Mouse (Mus musculus) heart, postnatal 25 days (tissue): ENCODE measurements around the gene Gm20661. TPM values are rescaled to one million over a fixed set of nuclear protein-coding genes. Genes with fewer than 3 reads are reported as not detected.

Source experiments
- DNase-seq: peaks from one replicate; pipeline ENCODE4 v3.0.0; 2022; ENCODE audit warnings: low spot score
- intact Hi-C: fragments of 180-260 bp; cut with DNase I; formaldehyde crosslinking; loops from one replicate; pipeline ENCODE4 v1.15.1; 2025
- total RNA-seq, 2 experiments: library from RNA; stranded (reverse); gene quantifications; 2 replicates each; pipeline ENCODE4 v1.2.3; 2021

The Gm20661 gene
- total RNA-seq = under 1 TPM in 1 of 2 experiments, not detected in 1; 0.60 TPM

GRCm38 (mm10) chr9:107982681-107983346 is at the start of gene Gm20661:
TSS of gene Gm20661 (plus strand) at chr9:107983058.
- peak; percentile 83 for DNase-seq
- intact Hi-C loops = no loop called here

DNA sequence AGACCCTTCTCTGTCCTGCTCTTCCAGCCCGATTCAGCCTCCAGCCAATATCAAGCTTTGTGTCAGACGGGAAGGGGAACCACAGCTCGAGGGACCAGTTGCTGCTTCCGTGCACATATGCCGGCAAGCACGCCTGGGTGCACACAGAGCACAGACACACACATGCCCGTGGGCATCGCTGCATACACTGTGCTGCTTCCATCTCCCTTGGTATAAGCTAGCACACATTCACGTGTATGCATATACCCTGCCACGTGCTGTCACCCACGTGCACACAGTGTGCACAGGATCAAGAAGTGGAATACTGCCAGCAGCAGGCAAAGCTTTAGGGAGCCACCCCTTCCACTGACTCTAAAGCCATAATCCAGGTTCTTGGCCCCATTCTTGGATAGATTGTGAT is 48.7 kb upstream of the Gm20661 start:
- no peak for DNase-seq
- intact Hi-C loops = no loop called here

DNA sequence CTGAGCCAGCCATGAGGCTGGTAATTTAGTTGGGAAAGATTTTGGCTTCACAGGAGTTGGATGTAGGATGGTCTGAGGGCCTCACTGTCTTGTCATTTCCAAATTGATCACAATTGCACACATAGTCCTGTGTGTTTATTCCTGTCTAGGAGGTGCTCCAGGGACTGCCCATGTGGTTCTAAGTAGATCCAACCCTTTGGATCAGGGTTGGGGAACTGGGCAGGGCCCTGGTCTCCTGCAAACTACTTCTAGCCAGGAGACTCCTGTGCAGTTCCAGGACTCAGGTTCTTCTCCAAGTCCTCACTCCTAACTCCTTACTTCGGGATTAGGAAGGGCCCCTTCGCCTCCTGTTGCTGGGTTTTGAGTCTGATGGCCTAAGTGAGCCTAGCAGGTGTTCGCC is 47.5 kb upstream of the Gm20661 start, which contains the start of gene Camkv:
Camkv (plus strand) TSS at position 301 of the 400 bp plus-strand sequence.
- DNase-seq = no peak
- intact Hi-C loops = no loop called here

- no peak for DNase-seq
- intact Hi-C loops = no loop called here
Measured at GRCm38 (mm10) chr9:107935790-107936214, 47.1 kb upstream of the Gm20661 start.

- no peak for DNase-seq
- intact Hi-C loops = no loop called here
Measured at GRCm38 (mm10) chr9:107936215-107936822, 46.5 kb upstream of the Gm20661 start.

DNA sequence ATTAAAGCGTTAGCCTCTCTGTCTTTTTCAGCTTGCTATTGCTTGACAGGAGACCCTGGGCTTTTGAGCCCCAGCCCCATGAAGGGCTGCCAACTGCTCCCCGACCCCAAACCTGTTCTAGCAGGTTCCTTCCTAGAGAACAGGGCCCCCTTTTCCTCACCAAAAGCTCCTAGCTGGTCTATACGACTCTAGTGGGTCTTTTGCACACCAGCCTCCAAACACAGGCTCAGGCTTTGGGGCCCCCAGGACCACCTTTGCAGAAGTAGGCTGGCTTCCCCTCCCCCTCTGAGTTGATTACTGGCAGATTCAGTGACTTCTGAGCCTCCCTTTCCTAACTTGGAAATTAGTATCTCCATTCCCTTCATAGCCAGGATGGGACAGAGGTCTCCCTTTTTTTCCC is 46.0 kb upstream of the Gm20661 start:
- intact Hi-C loops = no loop called here
- no peak for DNase-seq

- intact Hi-C loops = no loop called here
Measured at GRCm38 (mm10) chr9:107947241-107948194, 35.3 kb upstream of the Gm20661 start.

GRCm38 (mm10) chr9:107949184-107949921 is 33.5 kb upstream of the Gm20661 start:
- intact Hi-C loops = no loop called here
- DNase-seq = no peak

More at GRCm38 (mm10) chr9:107947241-107948194, 35.3 kb upstream of the Gm20661 start:
- DNase-seq = no peak

GRCm38 (mm10) chr9:107949922-107950235 is 33.0 kb upstream of the Gm20661 start, which contains the start of gene Traip:
TSS of gene Traip (plus strand) at chr9:107950136.
- intact Hi-C loops = no loop called here
- DNase-seq = no peak

GRCm38 (mm10) chr9:107950460-107951355 is 32.1 kb upstream of the Gm20661 start:
- DNase-seq = peak; percentile 82
- intact Hi-C loops = no loop called here

GRCm38 (mm10) chr9:107955613-107956289 is 27.1 kb upstream of the Gm20661 start:
- intact Hi-C loops = no loop called here
- no peak for DNase-seq

DNA sequence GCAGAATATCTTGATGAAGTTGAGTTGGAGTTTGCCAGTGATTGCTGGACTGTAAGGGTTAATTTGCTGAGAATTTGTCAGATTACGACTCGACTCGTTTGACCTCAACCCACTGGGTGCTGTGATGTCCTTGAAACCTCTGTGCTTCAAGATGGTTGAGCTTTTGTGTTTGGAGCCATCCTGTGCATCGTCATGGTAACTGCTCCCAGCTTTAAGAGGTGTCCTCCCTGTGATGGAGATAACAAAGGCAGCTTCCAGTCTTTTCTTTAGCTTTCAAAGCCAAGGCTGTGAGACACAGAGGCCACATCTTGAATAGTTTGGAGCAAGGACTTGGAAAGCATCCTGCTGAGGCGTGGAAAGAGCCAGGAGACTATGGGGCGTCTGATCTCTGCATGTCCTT is 25.7 kb upstream of the Gm20661 start:
- DNase-seq = no peak
- intact Hi-C loops = no loop called here

DNA sequence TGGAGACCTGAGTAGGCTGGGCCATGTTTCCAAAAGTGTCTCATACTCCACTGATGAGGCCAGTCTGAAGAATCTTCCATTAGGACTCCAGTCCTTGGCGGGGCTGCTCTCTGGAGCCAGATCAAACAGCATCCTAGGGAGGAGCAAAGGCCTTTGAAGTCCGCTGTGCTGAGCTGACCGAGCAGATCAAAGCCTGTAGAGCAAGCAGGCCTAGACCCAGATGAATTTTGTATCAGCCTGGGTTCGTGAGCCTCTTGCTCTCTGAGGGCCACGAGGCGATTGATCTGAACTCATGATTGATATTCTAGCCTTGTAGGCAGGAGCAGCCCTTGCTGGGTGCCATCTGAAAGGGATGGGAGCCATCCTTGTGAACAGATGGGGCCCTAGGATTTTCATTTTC is 23.0 kb upstream of the Gm20661 start:
- DNase-seq = no peak
- intact Hi-C loops = no loop called here

- DNase-seq = no peak
- intact Hi-C loops = no loop called here
Measured at GRCm38 (mm10) chr9:107960928-107961327, 21.9 kb upstream of the Gm20661 start.

DNA sequence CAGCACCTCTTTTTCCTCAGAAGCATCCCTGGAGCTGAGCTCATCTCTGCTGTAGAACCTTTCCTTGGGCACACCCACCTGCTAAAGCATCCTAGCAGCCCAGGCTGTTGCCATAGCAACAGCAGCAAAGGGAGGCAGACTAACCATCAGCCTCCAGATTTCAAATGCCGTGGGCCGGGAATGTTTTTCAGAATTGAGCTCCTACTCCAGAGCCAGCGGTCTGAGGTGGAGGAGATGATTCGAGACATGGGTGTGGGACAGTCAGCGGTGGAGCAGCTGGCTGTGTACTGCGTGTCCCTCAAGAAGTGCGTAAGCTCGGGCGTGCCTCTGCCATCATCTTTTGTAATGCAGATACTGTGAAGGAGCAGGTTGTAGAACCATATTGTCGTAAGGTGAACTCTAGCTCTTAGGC is 21.5 kb upstream of the Gm20661 start:
- intact Hi-C loops = no loop called here
- no peak for DNase-seq

GRCm38 (mm10) chr9:107961881-107962280 is 21.0 kb upstream of the Gm20661 start:
- no peak for DNase-seq
- intact Hi-C loops = loop anchor here (2.0 kb wide), 1 partner anchor 57 kb away; no protein-coding TSS in a partner anchor

GRCm38 (mm10) chr9:107962916-107963315 is 19.9 kb upstream of the Gm20661 start:
- DNase-seq = no peak
- intact Hi-C loops = loop anchor here (1.0 to 2.0 kb wide), 3 partner anchors 23 to 89 kb away; no protein-coding TSS in a partner anchor

DNA sequence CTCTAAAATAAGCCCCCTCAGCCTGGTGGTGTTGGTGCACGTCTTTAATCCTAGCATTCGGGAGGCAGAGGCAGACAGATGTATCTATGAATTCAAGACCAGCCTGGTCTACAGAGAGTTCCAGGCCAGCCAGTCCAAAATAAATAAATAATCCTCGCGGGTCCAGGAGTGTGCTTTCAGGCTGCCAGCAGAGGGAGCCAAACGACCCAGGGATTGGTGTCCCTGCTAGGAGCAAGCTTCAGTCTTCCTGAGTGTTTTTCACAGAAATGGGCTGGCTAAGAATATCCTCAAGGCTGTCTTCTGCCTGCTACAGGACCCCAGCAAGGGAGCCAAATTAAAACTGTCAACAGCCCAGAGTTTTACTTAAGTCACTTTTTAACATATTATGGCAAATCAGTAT is 19.2 kb upstream of the Gm20661 start:
- intact Hi-C loops = loop anchor here (1.0 to 2.0 kb wide), 4 partner anchors 23 to 101 kb away; no protein-coding TSS in a partner anchor
- DNase-seq = peak; percentile 51
